Mouse (Mus musculus) ovary, postnatal 14 days (tissue): ENCODE measurements at regions not wholly inside any gene's neighbourhood (a gene's known extent, or its start where the extent isn't known, plus 50 kb on each side); places are given as distances from the start of the nearest gene placed in this dataset.

ENCODE experiments used
- DNase-seq: peaks from one replicate; pipeline ENCODE4 v3.0.0; 2022; ENCODE audit warnings: low spot score

- DNase-seq = no peak
Measured at GRCm38 (mm10) chr5:91826636-91827035, 136.2 kb downstream of the Rchy1 start.

DNA sequence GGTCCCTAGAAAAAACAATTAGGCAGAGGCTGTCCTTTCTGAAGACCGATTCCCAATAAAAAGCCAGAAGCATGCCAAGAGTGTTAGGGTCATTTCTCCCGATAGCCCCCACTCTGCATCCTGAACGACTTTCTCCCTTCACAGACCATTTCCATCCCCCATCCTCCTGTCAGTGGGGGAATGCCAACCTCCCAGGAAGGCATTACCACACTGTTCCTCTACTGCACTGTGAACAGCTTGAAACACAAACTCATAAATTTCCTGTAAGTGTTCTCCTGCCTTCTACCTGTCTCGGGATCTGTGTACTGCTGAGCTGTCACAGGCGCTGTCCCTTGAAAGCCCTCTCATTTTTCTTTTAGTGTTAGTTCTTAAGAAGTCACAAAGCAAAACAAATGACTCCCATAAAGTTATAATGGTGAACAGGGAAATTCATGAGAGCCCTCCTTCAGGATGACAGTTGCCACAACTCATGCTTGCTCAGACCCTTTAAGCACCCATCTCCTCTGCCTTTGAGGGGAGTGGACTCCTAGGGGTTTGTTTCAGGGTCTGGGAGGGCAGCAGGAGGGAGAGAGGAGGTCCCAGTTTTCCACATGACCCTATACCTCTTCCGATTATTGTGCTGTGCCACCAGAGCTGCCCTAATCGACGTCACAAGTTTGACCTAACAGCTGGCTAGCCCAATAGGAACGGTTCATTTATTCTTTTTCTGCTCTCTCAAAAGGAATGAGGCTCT lies 139.9 kb downstream of the Rchy1 start:
- no peak for DNase-seq

GRCm38 (mm10) chr5:91818800-91819199 lies 144.1 kb downstream of the Rchy1 start:
- DNase-seq = no peak

GRCm38 (mm10) chr5:91818195-91818594 lies 144.7 kb downstream of the Rchy1 start:
- no peak for DNase-seq

GRCm38 (mm10) chr5:91816376-91816950 lies 146.4 kb downstream of the Rchy1 start:
- no peak for DNase-seq

DNA sequence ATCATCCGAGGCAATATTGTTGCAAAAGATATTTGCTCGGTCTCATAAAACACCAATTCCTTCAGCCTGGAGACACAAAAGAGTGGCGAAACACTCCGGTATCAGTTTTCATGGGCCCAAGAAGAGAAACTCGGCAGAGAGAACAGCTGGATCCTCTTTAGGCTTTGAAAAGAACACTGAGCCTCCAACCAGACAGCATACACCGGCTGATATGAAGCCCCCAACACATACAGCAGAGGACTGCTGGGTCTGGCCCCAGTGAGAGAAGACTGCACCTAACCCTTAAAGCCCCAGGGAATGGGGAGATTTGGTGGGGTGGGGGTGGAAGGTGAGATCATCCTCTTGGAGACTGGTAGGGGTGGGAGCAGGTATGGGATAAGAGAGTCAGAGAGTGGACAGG lies 147.9 kb downstream of the Rchy1 start:
- no peak for DNase-seq

DNA sequence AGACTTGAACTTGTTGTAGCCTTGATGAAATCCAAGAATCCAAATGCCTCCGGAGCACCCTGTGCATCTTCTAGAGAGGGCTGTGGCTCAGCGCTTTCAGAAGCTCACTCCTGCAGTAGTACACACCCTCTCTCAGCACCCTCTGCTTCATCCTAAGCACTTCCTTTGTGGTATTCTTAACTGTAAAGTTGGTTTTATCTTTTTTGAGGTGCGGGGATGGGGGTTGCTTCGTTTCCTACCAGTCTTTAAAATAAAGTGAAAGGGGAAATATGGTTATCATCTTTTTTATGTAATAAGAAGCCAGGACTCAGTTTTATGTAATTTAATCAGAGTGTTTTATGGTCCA lies 148.5 kb downstream of the Rchy1 start:
- no peak for DNase-seq

DNA sequence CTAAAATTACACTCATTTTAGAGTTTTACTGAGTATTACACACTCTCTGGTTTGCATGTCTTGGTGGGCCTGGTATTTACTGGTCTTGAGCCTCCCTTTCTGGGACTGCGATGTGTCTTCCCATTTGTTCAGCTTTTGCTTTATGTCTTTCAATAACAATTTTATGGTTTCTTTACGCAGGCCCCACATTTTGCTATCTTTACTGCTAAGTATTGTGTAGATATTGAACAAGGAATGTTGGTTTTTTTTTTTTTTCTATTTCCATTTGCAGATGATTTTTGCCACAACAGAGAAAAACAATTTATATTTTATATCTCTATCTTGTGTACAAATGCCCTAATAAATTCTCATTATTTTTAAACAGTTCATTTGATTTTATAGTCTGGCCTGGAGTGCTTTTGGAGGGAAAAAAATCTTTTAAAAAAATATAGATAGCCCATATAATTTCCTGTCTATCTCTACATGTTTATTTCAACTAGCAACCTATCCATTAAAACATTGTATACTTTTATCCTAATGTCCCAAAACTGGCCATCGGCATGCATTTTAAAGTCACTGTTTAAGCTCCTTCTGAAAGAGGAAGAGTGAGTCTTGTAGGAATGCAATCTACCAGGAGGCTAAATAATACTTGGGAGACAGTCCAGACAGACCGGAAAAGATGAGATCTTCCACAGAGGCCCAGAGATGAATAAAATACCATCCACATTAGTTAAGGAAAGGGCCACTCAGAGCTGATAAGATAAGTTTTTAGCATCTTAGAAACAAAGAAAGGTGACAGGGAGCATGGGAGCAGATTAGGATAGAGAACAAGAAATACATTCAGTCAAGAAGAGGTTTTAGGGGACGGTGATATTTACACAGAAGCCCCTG lies 149.1 kb downstream of the Rchy1 start:
- DNase-seq = no peak

GRCm38 (mm10) chr5:91807070-91808065 lies 155.5 kb downstream of the Rchy1 start:
- DNase-seq = no peak

DNA sequence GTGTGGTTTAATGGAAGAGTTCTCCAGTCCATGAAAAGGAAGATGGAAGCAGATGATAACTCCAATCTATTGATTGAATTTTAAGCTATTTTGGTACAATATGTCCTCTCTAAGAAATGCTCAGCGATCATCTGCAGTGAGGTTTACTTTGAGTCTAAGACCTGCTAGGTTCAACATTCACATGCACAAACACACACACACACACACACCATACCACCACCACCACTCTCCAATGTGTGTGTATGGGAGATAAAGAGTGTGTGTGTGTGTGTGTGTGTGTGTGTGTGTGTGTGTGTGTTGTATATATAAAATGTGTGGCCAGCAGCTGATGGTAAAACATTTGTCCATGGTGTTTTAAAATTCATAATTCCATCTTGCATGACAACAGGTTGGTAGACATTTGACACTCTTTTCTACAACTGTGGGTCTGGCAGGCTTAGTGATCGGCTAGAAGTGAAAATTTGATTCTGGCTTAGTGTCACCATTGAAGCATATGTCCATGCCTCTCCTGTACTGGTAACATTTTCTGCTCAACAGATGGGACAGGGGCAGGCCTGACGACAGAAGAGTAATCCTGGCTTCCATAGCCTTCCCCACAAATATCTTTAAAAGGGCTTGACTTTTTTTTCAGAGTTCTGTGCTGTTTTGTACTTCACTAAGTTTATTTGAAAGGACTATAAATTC lies 161.4 kb downstream of the Rchy1 start:
- DNase-seq = no peak

DNA sequence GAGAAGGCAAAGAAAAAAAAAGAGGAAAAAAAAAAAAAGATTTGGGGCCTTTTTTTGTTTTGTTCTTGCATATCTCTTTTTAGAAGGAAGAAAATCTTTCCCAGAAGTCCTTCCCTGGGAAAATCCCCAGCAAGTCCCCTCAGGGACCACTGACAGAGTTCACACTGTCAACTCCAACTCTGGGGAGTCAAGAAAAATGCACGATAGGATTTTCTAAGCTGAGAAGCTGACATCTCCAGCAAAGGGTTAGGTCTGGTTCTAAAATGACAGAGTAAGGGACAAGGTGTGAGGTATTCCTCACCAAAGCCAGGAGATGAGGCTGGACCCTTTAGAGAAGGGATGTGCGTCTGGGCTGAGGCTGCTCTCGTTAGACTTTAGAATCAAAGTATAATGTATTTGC lies 165.5 kb downstream of the Rchy1 start:
- no peak for DNase-seq

DNA sequence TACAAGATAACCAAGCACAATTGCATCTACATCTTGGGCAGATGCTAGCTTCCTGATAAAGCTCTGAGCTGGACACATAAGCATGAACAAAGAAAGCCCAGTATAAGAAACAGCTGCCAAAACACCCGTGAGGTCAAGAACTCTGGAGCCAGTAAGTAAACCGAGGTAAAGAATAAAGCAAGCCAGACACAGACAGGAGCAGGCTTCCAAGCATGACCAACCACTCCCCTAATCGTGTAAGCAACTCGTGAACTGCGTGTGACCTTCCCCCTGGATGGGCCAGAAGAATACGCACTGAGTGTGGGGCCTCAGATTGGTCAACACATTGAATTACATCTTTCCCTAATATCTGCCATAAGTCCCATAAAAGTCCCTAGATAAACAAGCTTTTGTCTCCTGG lies 170.1 kb downstream of the Rchy1 start:
- DNase-seq = no peak

- DNase-seq = no peak
Measured at GRCm38 (mm10) chr5:91790412-91790811, 172.5 kb downstream of the Rchy1 start.

DNA sequence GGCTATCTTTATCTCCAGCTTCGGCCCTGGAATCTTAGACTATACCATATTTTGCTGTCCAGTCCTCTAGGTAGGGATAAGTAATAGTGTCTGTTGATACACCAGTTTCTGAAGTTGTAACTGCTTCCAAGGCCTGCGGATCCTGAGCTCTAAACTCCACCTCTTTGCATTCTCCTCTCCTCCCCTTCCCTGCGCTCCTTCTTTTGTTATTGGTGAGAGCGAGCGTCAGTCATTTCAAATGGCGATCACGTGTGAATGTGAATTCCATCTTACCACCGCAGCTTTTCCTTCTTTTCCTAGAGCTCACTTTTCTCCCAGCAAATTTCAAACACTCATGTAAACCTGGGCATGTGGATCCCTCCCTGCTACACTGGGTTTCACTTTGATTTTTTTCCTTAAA lies 178.9 kb downstream of the Rchy1 start:
- DNase-seq = no peak

DNA sequence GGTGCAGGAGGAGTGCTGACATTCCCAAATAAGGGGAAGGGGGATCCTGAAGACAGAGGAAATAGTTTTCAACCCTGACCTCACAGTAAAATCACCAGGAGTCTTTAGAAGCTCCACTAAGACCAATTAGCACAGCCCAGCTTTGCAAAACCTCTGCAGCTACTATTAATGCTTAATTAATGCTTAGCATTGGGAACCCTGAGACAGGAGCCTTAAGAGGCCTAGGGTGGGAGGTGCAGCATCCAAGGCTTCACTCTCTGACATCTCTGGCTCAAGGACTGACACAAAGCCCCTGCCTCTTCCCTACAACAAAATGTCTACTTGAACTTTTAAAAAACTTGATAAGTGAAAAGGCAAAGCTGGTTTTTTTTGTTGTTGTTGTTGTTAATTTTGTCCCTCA lies 185.9 kb downstream of the Rchy1 start:
- DNase-seq = no peak

- DNase-seq = no peak
Measured at GRCm38 (mm10) chr5:91774065-91774464, 188.8 kb downstream of the Rchy1 start.

GRCm38 (mm10) chr5:91767886-91768285 lies 195.0 kb downstream of the Rchy1 start:
- no peak for DNase-seq

GRCm38 (mm10) chr5:91767060-91767459 lies 195.8 kb downstream of the Rchy1 start:
- no peak for DNase-seq

DNA sequence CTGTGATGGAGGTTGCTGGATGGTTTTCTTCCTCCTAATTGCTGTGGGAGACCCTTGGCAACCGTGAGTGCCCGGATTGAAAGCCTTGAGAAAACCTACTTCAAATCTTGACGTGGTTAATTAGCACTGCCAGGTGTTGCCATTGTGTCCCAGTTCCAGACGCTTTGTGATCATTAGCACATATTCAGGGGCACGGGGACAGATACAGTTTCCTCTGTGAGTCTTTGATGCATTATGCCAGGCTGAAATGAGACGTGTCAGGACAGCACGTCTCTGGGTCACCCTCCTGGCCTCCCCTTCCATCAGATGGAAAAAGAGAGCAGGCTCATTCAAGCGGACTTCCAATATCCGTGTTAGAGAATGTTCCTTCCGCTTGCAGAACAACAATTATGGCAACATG lies 198.2 kb downstream of the Rchy1 start:
- no peak for DNase-seq

DNA sequence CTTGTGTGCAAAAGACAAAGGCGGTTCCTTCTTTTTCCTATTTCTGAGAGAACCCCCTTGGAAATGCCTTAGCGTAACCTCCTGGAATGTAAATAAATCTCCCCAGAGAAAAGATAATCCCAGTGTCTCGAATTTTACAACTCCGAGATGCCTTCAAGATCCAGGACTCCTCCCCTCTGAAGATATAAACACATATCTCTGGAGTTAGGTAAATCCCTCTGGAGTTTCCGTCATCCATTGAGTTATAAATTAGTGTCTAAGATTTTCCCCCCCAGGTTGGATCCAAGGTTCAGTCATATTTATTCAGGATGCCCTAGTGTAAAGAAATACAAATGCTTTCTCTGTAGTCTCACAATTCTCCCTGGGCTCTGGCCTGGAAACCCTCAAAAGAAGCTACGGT lies 200.3 kb downstream of the Rchy1 start:
- DNase-seq = no peak

DNA sequence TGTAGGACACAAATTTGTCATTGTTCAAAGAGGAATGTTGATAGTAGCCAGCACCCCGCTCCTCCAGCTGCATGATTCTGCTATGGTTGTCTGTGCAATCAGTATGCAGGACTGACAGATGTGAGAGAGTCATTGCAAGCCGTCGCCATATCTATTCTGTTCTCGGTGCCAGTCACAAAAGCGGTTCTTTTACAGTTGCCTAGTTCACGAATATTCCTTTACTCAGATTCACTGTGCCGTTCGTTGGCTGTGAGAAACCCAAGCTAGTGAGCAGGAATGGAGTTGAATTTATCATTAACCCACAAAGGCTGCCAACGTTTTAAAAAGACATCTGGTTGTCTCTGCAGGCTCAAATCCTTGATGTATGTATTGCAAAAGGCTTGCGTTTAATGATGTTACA lies 206.9 kb downstream of the Rchy1 start:
- no peak for DNase-seq
